Mouse (Mus musculus) stomach, embryonic 14.5 days (tissue): ENCODE data around the gene Slco3a1. TPM values are rescaled to one million over a fixed set of nuclear protein-coding genes. Genes with fewer than 3 reads are reported as not detected.
A peak's percentile ranks its signal among the peaks of the same experiment; 100 is the strongest.

Source experiments
- ATAC-seq: fragments of 200-750 bp; cut with Nextera tagmentation; 2 replicates; pipeline ENCODE4 v1.8.0; 2017; ENCODE audit warnings: low read depth, moderate TSS enrichment; ENCODE audit not compliant: insufficient number of reproducible peaks, insufficient read depth, low FRiP score
- H3K27ac ChIP-seq: fragments of 300-500 bp; sonication (generic); 2 replicates; pipeline ENCODE4 v1.5.1; 2014; ENCODE audit warnings: mild to moderate bottlenecking, low read length, moderate library complexity, mixed read lengths
- H3K27me3 ChIP-seq: fragments of 300-500 bp; sonication (generic); 2 replicates; pipeline ENCODE4 v1.6.1; 2014; ENCODE audit warnings: low read length, control low read depth, mixed read lengths; ENCODE audit not compliant: control insufficient read depth, insufficient read depth
- H3K36me3 ChIP-seq: fragments of 300-500 bp; sonication (generic); 2 replicates; pipeline ENCODE4 v1.6.1; 2014; ENCODE audit warnings: mild to moderate bottlenecking, control low read depth, low read length, moderate library complexity, mixed read lengths; ENCODE audit not compliant: control insufficient read depth, insufficient read depth
- H3K4me1 ChIP-seq: fragments of 300-500 bp; sonication (generic); 2 replicates; pipeline ENCODE4 v1.6.1; 2014; ENCODE audit warnings: low read length, control low read depth, mixed read lengths; ENCODE audit not compliant: control insufficient read depth, insufficient read depth
- H3K4me2 ChIP-seq: fragments of 300-500 bp; sonication (generic); replicated peaks from 2 replicates; pipeline ENCODE4 v1.6.1; 2014; ENCODE audit warnings: low read depth, low read length, control low read depth
- H3K4me3 ChIP-seq: fragments of 300-500 bp; sonication (generic); 2 replicates; pipeline ENCODE4 v1.5.1; 2014; ENCODE audit warnings: low read depth, low read length, control low read depth
- H3K9ac ChIP-seq: fragments of 300-500 bp; sonication (generic); replicated peaks from 2 replicates; pipeline ENCODE4 v1.6.1; 2014; ENCODE audit warnings: low read depth, mild to moderate bottlenecking, control low read depth, low read length, moderate library complexity, mixed read lengths
- H3K9me3 ChIP-seq: fragments of 300-500 bp; sonication (generic); 2 replicates; pipeline ENCODE4 v1.6.1; 2016; ENCODE audit warnings: low read depth, low read length, control low read depth; ENCODE audit not compliant: control insufficient read depth
- WGBS: fragments of 180-500 bp; shearing (Covaris S2); extraction: QIAGEN DNeasy Blood & Tissue Kit; methylation state at CpG from one replicate; pipeline ENCODE4 v1.1.7; 2014; 5-methylcytosine and 5-hydroxymethylcytosine counted together
- polyA plus RNA-seq: library from polyadenylated mRNA; unstranded; fragments of >200 nt; fragmentation: Nextera tagmentation; extraction: Ambion mirVana; gene quantifications from 2 replicates; pipeline ENCODE4 v1.2.1, GENCODE M21; 2014

Slco3a1 gene
- polyA plus RNA-seq, 1 experiment from 2014 or later: 9.1 TPM

DNA sequence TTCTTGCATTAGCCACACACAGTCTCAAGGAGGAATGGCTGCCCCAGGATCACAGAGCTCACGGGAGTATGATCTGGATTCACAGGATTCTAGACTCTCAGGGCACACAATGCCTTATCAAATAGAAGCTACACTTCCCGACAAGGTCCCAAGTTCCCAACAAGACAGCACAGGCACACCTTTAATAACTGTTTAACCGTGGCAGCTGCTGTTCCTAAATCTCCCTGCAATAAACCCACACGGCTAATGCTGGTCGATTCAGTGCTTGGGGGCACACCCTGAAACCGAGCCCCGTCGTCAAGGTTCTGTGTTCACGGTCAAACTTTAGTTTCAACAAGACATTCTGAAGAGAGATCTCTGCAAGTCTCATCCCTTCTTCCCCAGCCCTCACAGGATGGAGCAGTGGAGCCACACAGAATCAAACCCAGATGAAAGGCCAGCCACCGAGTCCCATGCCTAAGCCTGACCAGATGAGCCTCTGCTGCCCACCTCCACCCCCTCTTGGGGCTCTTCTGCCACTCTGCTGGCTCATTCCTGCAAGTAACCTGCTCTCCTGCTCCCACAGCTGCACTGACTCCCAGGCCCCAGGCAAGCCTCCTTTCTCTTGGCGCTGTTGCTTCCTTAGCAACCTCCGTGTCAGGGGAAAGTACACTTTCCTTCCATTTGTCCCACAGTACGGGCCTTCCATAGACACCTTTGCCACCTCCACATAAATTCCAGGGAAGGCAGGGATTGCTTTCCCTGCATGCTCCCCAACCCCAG, 200.7 kb downstream of the Slco3a1 start:
- Histone ChIP-seq H3K27me3 (no peaks in the 10 kb centered on the region), H3K27ac (no peak overlapping the region), H3K9ac (no peak overlapping the region), H3K9me3 (no peaks in the 10 kb centered on the region), H3K4me3 (no peak overlapping the region), H3K4me1 (peaks cover 8% of the 10 kb centered on the region; the same call in 1 of the 2 replicates), H3K4me2 (no peak overlapping the region), H3K36me3 (no peaks in the 10 kb centered on the region)
- peak; percentile 39; the same call in 1 of the 2 replicates for ATAC-seq
- WGBS: 69% methylated on average over 13 of the region's 13 CpGs

DNA sequence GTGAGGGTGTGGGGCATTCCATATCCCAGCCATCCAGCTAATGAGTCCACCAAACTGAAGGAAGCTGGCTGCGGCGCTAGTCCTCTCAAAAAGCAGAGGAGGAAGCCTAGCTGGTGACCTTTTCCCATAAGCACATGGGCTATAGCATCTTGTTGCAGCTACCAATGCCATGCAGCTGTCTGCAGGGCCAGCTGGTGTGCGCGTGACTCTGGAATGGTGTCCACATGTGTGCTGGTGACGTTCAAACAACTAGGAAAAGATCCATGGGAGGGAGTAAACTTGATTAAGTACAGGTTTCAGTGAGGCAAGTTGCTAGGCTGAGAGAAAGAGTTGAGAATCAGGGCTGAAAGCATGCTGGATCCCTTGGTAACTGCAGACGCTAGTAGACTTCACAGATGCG, 201.3 kb downstream of the Slco3a1 start:
- no peaks in the 10 kb centered on the region for H3K27me3 ChIP-seq
- H3K4me2 ChIP-seq: no peak overlapping the region
- H3K27ac ChIP-seq: no peak overlapping the region
- H3K9ac ChIP-seq: no peak overlapping the region
- peaks cover 8% of the 10 kb centered on the region; the same call in 1 of the 2 replicates for H3K4me1 ChIP-seq
- no peak overlapping the region for H3K4me3 ChIP-seq
- H3K9me3 ChIP-seq: no peaks in the 10 kb centered on the region
- ATAC-seq: no peak
- H3K36me3 ChIP-seq: no peaks in the 10 kb centered on the region
- WGBS: 81% methylated on average over 7 of the region's 7 CpGs

DNA sequence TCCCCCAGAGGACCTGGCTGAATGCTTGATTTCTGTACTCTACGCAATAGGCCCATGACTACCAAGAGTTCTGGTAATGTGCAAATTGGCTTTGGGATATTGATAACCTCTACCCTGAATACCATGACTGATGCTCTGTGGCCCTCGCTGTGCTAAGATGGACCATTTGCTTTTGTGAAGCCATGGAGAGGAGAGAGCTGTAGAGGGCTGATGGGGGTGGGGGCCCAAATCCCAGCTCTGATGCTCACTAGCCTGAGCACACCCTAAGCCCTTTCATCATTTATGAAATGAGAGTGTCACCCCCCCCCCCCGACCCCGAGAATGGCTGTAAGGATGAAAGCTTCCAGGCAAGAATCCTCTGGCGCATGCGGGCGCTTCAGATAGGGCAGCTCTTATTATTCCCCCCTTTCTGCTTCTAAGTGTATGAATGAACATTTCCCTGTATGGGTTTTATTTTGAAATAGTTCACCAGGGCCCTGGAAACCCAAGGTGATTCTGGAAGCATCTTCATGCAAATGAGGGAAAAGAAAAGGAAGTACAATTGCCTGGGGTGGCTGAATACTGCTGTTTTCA, 206.2 kb downstream of the Slco3a1 start:
- WGBS: 86% methylated on average over 7 of the region's 7 CpGs
- Histone ChIP-seq H3K36me3 (no peaks in the 10 kb centered on the region), H3K27ac (no peak overlapping the region), H3K9ac (no peak overlapping the region), H3K27me3 (no peaks in the 10 kb centered on the region), H3K4me2 (no peak overlapping the region), H3K9me3 (no peaks in the 10 kb centered on the region), H3K4me3 (no peak overlapping the region), H3K4me1 (peaks cover 4% of the 10 kb centered on the region; the same call in 1 of the 2 replicates)
- no peak for ATAC-seq

DNA sequence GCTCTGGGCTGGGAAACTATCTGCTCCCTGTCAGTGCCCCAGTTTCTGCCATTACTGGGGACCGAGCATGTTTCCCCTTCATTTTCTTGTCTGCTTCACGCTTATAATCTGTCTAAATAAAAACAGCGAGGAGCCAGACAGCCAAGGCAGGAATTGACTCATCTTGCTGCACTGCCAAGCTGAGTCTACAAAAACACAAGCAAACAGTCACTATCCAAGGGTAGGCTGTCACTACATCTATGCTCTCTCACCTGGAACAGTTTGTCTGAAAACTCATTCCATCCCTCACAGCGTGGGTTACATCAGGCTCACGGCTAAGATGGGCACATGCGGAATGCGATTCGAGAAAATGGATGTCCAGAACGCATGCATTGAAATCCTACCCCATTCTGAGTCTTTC, 207.6 kb downstream of the Slco3a1 start:
- no peak overlapping the region for H3K9ac ChIP-seq
- no peak overlapping the region for H3K4me2 ChIP-seq
- H3K9me3 ChIP-seq: no peaks in the 10 kb centered on the region
- no peak for ATAC-seq
- no peak overlapping the region for H3K27ac ChIP-seq
- WGBS: 94% methylated on average over 9 of the region's 9 CpGs
- H3K4me1 ChIP-seq: no peaks in the 10 kb centered on the region
- H3K4me3 ChIP-seq: no peak overlapping the region
- no peaks in the 10 kb centered on the region for H3K36me3 ChIP-seq
- H3K27me3 ChIP-seq: no peaks in the 10 kb centered on the region

DNA sequence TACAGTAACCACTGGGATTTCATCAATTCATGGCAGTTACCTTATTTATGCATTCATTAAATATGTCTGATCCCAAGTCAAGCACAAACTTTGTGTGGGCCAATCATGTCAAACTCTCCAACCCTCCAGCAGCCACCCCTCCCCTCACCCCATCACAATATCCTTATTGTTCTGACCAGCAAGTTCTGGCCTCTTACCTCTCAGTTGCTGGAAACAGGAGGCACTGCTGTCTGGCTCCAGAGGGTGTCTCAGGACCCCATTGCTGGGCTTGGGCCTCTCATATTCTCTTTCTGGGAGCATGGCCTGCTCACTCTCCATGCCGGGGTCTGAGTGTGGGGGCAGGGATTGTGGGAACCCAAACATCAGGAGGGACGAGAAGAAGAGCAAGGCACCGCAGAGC, 208.1 kb downstream of the Slco3a1 start:
- WGBS: 71% methylated on average over 3 of the region's 3 CpGs
- H3K4me2 ChIP-seq: no peak overlapping the region
- no peak overlapping the region for H3K9ac ChIP-seq
- H3K27me3 ChIP-seq: no peaks in the 10 kb centered on the region
- ATAC-seq: no peak
- no peaks in the 10 kb centered on the region for H3K9me3 ChIP-seq
- H3K4me1 ChIP-seq: no peaks in the 10 kb centered on the region
- H3K4me3 ChIP-seq: no peak overlapping the region
- H3K36me3 ChIP-seq: no peaks in the 10 kb centered on the region
- H3K27ac ChIP-seq: no peak overlapping the region

DNA sequence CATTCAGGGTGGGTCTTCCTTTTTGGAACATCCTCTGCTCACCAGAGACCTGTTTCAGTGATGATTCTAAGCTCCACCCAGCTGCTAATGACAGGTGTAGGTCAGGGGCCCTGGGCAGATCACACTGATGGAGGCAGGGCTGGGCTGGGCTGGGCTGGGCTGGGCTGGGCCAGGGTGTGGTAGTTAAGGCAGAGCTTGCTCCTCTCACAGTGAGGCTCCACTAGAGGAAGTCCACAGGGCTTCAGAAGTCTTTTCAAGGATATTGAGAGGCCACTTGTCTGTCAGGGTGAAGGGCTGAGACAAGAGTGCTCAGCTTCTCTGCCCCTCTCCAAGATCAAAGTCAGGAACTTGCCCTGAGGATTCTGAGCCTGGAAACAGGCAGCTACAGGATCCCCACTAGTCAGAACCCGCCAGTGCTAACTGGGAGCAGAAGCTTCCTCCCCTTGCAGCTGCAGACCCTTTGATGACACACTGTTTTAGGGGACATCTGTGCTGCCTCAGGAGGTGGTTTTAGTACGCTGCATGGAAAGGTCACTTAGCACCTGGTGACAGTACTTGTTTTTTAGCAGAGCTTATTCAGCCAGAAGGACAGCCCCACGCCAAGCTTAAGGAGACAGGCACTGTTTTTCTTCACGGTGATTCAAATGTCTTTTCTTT, 213.3 kb downstream of the Slco3a1 start:
- Histone ChIP-seq H3K9ac (no peak overlapping the region), H3K36me3 (no peaks in the 10 kb centered on the region), H3K4me2 (no peak overlapping the region), H3K4me1 (no peaks in the 10 kb centered on the region), H3K27ac (no peak overlapping the region), H3K9me3 (no peaks in the 10 kb centered on the region), H3K27me3 (no peaks in the 10 kb centered on the region), H3K4me3 (no peak overlapping the region)
- whole genome bisulfite sequencing: 49% methylated on average over 4 of the region's 4 CpGs
- ATAC-seq: peak; percentile 46; the same call in 1 of the 2 replicates

DNA sequence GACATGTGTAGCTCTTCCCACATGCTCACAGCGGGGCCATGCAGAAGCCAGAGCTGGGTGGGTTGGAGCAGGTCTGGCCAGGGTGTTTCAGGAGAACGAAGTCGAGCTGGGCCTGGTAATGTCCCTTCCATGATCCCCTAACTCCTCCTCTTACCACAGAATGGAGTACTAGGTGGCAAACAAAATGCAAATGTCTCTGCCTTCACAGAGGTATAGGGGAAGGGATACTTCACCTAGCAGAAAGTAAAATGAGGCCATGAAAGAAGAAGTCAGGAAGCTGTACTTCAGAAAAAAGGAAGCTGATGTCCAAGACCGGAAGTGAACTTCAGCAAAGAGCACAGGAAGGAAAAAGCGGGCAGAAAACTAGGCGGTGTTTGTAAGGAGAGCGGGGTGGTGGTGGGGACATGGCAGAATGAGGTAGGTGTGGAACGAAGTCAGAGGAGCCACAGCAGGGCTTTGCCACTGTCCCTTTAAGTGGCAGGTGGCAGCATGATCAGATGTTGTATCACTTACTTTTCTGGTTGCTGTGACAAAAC, 214.1 kb downstream of the Slco3a1 start:
- Histone ChIP-seq H3K36me3 (no peaks in the 10 kb centered on the region), H3K27ac (no peak overlapping the region), H3K4me3 (no peak overlapping the region), H3K4me2 (no peak overlapping the region), H3K4me1 (no peaks in the 10 kb centered on the region), H3K9ac (no peak overlapping the region), H3K27me3 (no peaks in the 10 kb centered on the region), H3K9me3 (no peaks in the 10 kb centered on the region)
- WGBS: 88% methylated on average over 8 of the region's 8 CpGs
- no peak for ATAC-seq

DNA sequence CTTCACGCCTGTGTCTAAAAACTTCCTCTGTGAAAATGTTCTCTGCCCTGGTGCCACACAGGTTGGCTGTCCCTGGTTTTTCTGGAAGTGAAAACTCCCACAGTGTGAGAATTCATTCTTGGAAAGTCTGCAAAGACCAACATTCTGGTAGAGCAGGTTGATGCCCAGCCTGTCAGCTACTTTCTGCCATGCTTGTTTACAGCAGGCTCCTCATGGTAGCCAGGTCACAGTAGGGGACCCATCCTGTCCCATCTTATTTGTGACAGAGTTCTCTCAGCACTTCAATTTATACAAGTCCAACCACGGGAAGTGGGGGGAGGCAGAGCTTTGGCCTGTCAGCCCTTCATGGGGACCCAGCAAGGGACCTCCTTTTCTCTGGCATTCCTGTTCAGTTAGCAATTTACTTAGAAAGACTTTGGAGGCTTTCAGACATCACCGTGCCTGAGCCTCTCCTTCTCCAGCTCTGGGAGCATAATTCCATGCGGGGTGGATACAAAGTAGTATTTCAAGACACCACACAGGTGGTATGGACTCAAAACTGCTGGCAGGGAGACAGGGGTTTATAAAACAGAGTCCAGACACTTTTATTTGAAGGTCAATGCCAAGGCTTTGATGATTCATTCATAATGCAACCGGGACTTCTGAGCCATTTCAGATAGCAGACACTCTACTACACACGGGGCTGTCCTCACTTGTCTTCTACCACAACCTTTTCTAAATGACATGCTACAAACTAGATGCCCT, 216.7 kb downstream of the Slco3a1 start:
- Histone ChIP-seq H3K27ac (no peak overlapping the region), H3K36me3 (no peaks in the 10 kb centered on the region), H3K4me3 (no peak overlapping the region), H3K4me1 (no peaks in the 10 kb centered on the region), H3K27me3 (no peaks in the 10 kb centered on the region), H3K9me3 (no peaks in the 10 kb centered on the region), H3K4me2 (no peak overlapping the region), H3K9ac (no peak overlapping the region)
- 75% methylated on average over 6 of the region's 6 CpGs for WGBS
- ATAC-seq: no peak
